Mouse (Mus musculus): ENCODE data around the gene Gbe1.

Gene Gbe1

DNA sequence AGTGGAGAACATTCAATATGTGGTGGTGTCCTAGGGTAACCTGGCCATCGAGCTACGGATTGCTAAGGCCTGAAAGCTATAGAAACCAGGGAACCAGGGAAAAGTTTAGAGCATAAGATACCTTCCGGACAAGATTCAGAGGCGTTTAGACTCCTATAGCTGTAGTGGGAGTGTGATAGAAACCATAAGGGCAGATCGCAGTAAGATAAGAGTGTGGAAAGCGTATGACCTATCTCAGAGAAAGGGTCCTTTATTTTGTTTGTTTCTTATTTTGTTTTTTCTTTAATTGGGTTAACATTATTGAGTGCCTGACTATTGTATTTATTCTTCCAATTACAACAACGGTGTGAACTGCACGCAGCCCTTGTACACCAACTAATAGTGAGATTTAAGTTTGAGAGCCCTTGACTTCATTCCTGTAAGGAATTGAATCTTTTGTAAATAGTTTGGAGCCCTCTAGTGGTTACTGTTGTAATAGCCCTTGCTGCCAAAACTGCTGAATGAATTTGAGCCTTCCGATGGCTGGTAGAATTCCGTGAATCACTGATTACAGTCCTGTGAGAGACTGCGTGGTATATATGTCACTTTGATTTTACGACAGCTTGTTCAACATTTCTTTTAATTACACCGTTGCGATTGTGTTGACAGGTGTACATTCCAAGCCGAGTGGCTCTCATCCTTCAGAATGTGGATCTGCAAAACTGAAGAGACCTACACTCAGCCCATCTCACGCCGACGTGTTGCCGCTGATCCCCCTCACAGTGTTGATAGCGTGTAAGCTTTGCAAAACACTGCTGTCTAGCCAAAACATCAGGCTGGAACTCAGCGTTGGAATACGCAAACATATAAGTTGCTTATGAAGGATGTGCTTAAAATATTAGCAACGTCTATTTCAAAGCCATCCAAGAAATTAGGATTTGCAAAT, 254.9 kb downstream of the Gbe1 start:
- peak; percentile 39 for DNase-seq (ENCODE audit: inconsistent ontology term)

DNA sequence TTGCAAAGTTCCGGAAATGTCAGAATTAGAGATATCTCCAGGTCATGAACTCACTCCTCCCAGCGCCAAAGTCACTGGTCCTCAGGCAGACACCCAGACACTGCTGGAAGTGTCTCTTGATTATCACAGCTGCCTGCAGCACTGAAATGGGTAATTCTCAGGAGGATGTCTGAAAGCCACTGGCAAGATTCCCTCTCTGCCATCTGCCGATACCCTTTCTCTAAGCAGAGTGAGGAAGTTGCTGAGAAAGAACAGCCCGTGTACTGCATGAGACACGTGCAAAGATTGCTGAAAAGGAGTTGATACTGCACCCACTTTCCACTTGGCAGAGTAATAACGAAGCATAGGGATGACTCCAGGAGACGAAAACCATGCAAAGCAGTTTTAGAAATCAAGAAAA, 272.2 kb downstream of the Gbe1 start:
- no peak for DNase-seq (ENCODE audit: inconsistent ontology term)

- no peak for DNase-seq (ENCODE audit: inconsistent ontology term)
Measured at GRCm38 (mm10) chr16:70602326-70602725, 288.6 kb downstream of the Gbe1 start.

- no peak for DNase-seq (ENCODE audit: inconsistent ontology term)
Measured at GRCm38 (mm10) chr16:70608358-70608757, 294.6 kb downstream of the Gbe1 start.

GRCm38 (mm10) chr16:70617691-70618090, 303.9 kb downstream of the Gbe1 start:
- no peak for DNase-seq (ENCODE audit: inconsistent ontology term)

DNA sequence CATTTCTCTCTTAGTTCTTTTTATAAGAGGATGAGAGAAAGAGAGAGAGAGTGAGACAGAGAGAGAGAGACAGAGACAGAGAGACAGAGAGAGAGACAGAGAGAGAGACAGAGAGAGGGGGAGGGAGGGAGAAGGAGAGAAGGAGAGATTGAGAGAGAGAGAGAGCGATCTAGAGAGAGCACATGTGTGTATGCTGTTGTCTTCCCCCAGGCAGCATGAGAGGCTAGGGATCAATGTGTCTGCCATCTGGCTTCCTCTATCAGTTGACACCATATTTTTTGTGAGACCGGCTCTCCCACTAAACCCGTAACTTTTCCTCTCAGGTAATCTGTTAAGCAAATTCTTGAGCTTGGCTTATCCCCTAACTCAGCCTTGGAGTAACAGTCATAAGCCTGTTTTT, 304.4 kb downstream of the Gbe1 start:
- no peak for DNase-seq (ENCODE audit: inconsistent ontology term)
